Mouse (Mus musculus): Measurements from ENCODE around the gene Raver2. TPM values are rescaled to one million over a fixed set of nuclear protein-coding genes. Genes with fewer than 3 reads are reported as not detected.

Raver2 gene
- total RNA-seq (2023), result 7.2 TPM

GRCm38 (mm10) chr4:101068786-101069153 lies at the start of gene Raver2:
Raver2 (plus strand) TSS chr4:101068983.

GRCm38 (mm10) chr4:101020596-101020995 lies 48.2 kb upstream of the Raver2 start, which contains the start of gene Gm10577:
Gm10577 (minus strand) TSS chr4:101020696.

Other genes with a start within 250 kb of the Raver2 start
- gene Gm10577, start 48.3 kb upstream of the Raver2 start, total RNA-seq (2023), result not detected
- gene Jak1, start 196.3 kb downstream of the Raver2 start, total RNA-seq (2023), result 654 TPM